Mouse (Mus musculus) C2C12 (cell line): Measurements from ENCODE around the gene Mrps10. TPM values are rescaled to one million over a fixed set of nuclear protein-coding genes. Genes with fewer than 3 reads are reported as not detected.

Experiments used
- H3K27me3 ChIP-seq: one replicate; pipeline ENCODE4 v1.6.1; 2011; ENCODE audit not compliant: control insufficient read depth, insufficient read depth, insufficient read length
- H3K36me3 ChIP-seq: one replicate; pipeline ENCODE4 v1.6.1; 2011; ENCODE audit not compliant: control insufficient read depth, insufficient read depth
- H3K4me3 ChIP-seq: one replicate; pipeline ENCODE4 v1.5.1; 2011; ENCODE audit warnings: mild to moderate bottlenecking, control low read depth; ENCODE audit not compliant: poor library complexity, insufficient read depth, severe bottlenecking
- H3K79me2 ChIP-seq: one replicate; pipeline ENCODE4 v1.6.1; 2011; ENCODE audit not compliant: control insufficient read depth, insufficient read depth
- H3K79me3 ChIP-seq: one replicate; pipeline ENCODE4 v1.6.1; 2011; ENCODE audit warnings: low read depth, control low read depth
- H3ac ChIP-seq: one replicate; pipeline ENCODE3; 2011; ENCODE audit warnings: low read depth; ENCODE audit not compliant: control insufficient read depth, insufficient read length
- CEBPB ChIP-seq: IDR thresholded peaks from one replicate; pipeline ENCODE4 v1.6.1; 2011; ENCODE audit warnings: low read depth, mild to moderate bottlenecking, control low read depth, moderate library complexity
- CTCF ChIP-seq: IDR thresholded peaks from one replicate; pipeline ENCODE4 v1.5.1; 2011; ENCODE audit not compliant: control insufficient read depth, insufficient read depth, insufficient read length
- FOSL1 ChIP-seq: IDR thresholded peaks from one replicate; pipeline ENCODE4 v1.8.0; 2011; ENCODE audit warnings: mild to moderate bottlenecking, low read length; ENCODE audit not compliant: poor library complexity, insufficient read depth, severe bottlenecking
- MAX ChIP-seq: IDR thresholded peaks from one replicate; pipeline ENCODE4 v1.6.1; 2011; ENCODE audit warnings: mild to moderate bottlenecking, control low read depth
- MYOD1 ChIP-seq: IDR thresholded peaks from one replicate; pipeline ENCODE4 v1.6.1; 2011; ENCODE audit warnings: low read depth; ENCODE audit not compliant: control insufficient read depth, insufficient read length
- MYOG ChIP-seq: IDR thresholded peaks from one replicate; pipeline ENCODE4 v1.6.1; 2011; ENCODE audit not compliant: control insufficient read depth, insufficient read length; ENCODE audit errors: extremely low read depth
- USF1 ChIP-seq: IDR thresholded peaks from one replicate; pipeline ENCODE4 v1.6.1; 2011; ENCODE audit warnings: low read depth, mild to moderate bottlenecking, control low read depth, moderate library complexity
- polyA plus RNA-seq: library from polyadenylated mRNA; unstranded; fragments of >200 nt; fragmentation: generic; extraction: Trizol; gene quantifications from one replicate; pipeline ENCODE4 v1.2.1, GENCODE M21; 2012; ENCODE audit warnings: missing spikeins

Mrps10 gene
- polyA plus RNA-seq, 1 experiment: 88.2 TPM

DNA sequence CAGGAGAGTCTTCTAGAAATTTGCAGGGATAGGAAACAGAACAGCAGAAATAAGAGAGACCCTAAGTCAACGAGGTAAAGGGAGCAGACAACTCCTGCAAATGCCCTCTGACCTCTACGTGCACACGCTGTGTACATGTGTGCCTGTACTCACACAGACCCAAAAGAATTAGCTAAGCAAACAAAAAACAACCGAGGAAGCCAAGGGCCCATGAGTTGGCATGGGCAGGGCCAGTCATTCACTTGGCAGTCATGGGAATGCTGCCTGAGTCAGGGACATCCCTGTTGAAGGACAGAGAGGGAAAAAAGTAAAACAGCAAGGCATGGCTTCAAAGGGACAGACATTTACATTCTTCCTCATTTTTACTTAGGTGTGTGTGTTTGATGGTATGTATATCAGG, 14.6 kb downstream of the Mrps10 start:
- no peaks in the 10 kb centered on the region for H3K79me2 ChIP-seq
- TF ChIP-seq CTCF: no peak
- no peak for TF ChIP-seq FOSL1
- no peak for TF ChIP-seq MAX
- no peak for TF ChIP-seq MYOD1
- no peak for TF ChIP-seq CEBPB
- TF ChIP-seq USF1: no peak
- TF ChIP-seq MYOG: no peak
- peaks cover 15% of the 10 kb centered on the region for H3K36me3 ChIP-seq
- no peaks in the 10 kb centered on the region for H3K79me3 ChIP-seq
- H3ac ChIP-seq: no peak overlapping the region
- no peak overlapping the region for H3K4me3 ChIP-seq
- no peaks in the 10 kb centered on the region for H3K27me3 ChIP-seq

DNA sequence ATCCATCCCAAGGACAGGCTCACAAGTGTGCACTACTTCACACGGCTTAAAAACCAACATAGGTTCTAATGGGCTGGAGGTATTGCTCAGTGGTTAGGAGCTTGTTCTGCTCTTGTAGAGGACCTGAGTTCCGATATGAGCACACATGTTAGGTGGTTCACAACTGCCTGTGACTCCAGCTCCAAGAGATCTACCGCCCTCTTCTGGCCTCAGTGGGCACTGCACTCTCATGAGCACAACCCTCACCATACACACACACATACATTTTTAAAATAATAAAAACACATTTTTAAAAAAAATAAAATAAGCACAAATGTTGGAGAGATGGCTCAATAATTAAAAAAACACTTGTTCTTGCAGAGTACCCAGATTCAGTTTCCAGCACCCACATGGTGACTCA, 15.4 kb downstream of the Mrps10 start:
- H3K36me3 ChIP-seq: peaks cover 13% of the 10 kb centered on the region
- H3K79me3 ChIP-seq: no peaks in the 10 kb centered on the region
- no peaks in the 10 kb centered on the region for H3K79me2 ChIP-seq
- no peak overlapping the region for H3ac ChIP-seq
- TF ChIP-seq FOSL1 (no peak), MYOD1 (no peak), MAX (no peak), USF1 (no peak), MYOG (no peak), CEBPB (no peak), CTCF (no peak)
- no peaks in the 10 kb centered on the region for H3K27me3 ChIP-seq
- no peak overlapping the region for H3K4me3 ChIP-seq

DNA sequence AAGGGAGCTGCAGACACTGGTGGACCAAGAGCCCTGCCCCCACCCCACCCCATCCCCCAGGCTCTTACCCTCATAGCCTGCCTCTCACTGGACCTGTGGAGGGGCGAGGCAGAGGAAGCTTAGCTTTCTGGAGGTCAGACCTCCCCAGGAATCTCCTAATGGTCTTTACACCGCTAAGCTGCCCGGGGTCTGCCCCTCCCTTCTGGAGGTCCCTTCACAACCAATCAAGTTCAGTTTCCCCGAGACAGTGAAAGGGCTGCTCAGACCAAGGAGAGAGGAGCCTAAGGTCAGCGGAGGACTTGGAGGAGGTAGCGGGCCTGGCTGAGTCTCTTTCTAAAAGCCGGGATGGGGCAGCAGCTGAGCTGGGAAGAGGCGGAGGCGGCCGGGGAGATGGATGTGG, 16.5 kb downstream of the Mrps10 start, which contains the start of gene Guca1b:
TSS of gene Guca1b (plus strand) at position 249 of the 400 bp plus-strand sequence.
- Histone ChIP-seq H3ac (no peak within 1 kb of the TSS), H3K79me2 (no peaks in the 10 kb centered on the region), H3K4me3 (no peak within 1 kb of the TSS), H3K36me3 (peaks cover 4% of the 10 kb centered on the region), H3K27me3 (no peaks in the 10 kb centered on the region), H3K79me3 (no peaks in the 10 kb centered on the region)
- TF ChIP-seq FOSL1 (no peak), CTCF (no peak), MYOD1 (no peak), CEBPB (no peak), MYOG (no peak), USF1 (no peak), MAX (no peak)

DNA sequence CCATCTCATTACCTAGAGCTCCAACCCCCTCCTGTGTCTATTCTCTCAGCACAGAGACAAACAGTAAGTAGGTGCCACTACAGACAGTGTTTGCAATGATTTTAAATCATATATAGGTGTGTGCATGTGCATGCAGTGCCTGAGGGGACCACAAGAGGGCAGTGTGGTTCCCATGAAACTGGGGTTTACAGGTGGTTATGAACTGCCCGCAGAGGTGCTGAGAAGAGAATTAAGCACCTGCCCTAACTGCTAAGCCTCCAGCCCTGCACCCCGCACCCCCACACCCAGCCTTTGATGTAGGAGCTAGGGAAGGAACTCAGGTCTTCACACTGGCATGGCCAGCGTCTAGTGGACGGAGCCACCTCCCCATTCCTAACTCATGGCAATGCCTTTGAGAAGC, 18.0 kb downstream of the Mrps10 start:
- no peak overlapping the region for H3K4me3 ChIP-seq
- H3K79me3 ChIP-seq: no peaks in the 10 kb centered on the region
- TF ChIP-seq CTCF (peak; percentile 27), CEBPB (no peak)
- no peak overlapping the region for H3ac ChIP-seq
- no peaks in the 10 kb centered on the region for H3K79me2 ChIP-seq
- no peaks in the 10 kb centered on the region for H3K27me3 ChIP-seq
- H3K36me3 ChIP-seq: no peaks in the 10 kb centered on the region

DNA sequence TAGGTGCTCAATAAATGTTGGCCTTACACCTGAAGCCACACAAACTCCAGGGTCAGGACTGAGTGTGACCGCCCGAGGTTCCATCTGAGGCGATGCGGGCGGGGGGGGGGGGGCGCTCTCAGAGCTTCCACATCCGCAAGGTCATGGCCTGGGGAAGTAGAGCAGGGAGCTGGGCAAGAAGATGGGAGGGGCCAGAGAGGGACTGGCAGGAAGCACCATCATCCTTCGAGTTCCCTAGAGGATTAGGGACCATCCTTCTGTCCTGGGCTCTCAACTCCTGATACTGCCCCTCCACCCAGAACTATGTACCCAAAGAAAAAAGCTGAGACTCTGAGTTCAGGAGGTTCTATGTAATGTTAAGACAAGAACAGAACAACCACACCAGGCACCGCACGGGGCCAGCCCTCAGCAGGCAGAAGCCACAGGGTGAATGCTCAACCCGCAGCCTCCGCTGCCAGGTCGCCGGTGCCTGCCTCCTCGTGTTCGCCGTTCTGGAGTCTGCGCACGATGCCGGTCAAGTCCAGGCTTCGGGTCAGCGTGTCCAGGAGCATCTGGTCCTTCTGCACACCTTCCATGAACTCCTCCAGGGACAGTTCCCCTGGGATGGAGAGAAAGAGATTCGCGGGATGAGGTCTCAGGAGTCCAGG, 25.7 kb downstream of the Mrps10 start:
- Histone ChIP-seq H3K79me3 (no peaks in the 10 kb centered on the region), H3K4me3 (no peak overlapping the region), H3K79me2 (no peaks in the 10 kb centered on the region), H3ac (no peak overlapping the region), H3K27me3 (peaks cover 16% of the 10 kb centered on the region), H3K36me3 (no peaks in the 10 kb centered on the region)
- TF ChIP-seq USF1 (no peak), MAX (no peak), MYOD1 (no peak), FOSL1 (no peak), CTCF (no peak), MYOG (no peak), CEBPB (no peak)

DNA sequence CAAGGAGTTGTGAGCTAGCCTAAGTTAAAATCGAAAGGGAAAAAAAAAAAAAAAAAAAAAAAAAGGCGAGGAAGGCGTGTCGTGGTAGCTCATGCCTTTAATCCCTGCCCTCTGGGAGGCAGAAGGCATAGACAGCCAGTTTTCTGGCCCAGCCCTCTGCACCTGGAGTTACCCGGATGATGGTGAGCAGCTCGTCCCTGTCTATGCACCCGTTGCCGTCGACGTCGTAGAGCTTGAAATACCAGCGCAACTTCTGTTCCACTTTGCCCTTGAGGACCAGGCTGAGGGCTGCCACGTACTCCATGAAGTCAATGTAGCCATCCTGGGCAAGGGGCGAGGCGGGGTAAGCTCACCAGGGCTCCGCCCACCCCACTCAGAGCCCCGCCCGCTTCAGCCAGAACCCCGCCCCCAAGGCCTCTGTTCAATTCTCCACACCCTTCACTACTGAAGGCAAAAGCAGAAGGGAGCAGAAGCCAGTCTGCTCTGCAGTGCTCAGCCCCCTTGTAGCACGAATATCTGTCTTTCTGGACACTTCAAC, 26.8 kb downstream of the Mrps10 start:
- Histone ChIP-seq H3ac (peak overlapping the region; percentile 48), H3K79me3 (no peaks in the 10 kb centered on the region), H3K36me3 (no peaks in the 10 kb centered on the region), H3K4me3 (no peak overlapping the region), H3K27me3 (peaks cover 25% of the 10 kb centered on the region), H3K79me2 (no peaks in the 10 kb centered on the region)
- TF ChIP-seq USF1 (no peak), MAX (no peak), CTCF (no peak), FOSL1 (no peak), CEBPB (no peak), MYOG (no peak), MYOD1 (no peak)
